Mouse (Mus musculus) hindbrain, embryonic 16.5 days (tissue): Measurements from ENCODE around the gene Krt84. TPM values are rescaled to one million over a fixed set of nuclear protein-coding genes. Genes with fewer than 3 reads are reported as not detected.

Experiments used
- ATAC-seq: fragments of 200-750 bp; cut with Nextera tagmentation; 2 replicates; pipeline ENCODE4 v1.8.0; 2017; ENCODE audit warnings: moderate TSS enrichment, moderate library complexity
- H3K27ac ChIP-seq: fragments of 300-500 bp; sonication (generic); 2 replicates; pipeline ENCODE4 v1.5.1; 2014; ENCODE audit warnings: low read depth, mild to moderate bottlenecking, control low read depth, low read length, moderate library complexity
- H3K27me3 ChIP-seq: fragments of 300-500 bp; sonication (generic); replicated peaks from 2 replicates; pipeline ENCODE4 v1.6.1; 2014; ENCODE audit warnings: low read length; ENCODE audit not compliant: control insufficient read depth, insufficient read depth
- H3K36me3 ChIP-seq: fragments of 300-500 bp; sonication (generic); 2 replicates; pipeline ENCODE4 v1.6.1; 2014; ENCODE audit warnings: mild to moderate bottlenecking, low read length, moderate library complexity, mixed read lengths; ENCODE audit not compliant: control insufficient read depth, insufficient read depth
- H3K4me1 ChIP-seq: fragments of 300-500 bp; sonication (generic); 2 replicates; pipeline ENCODE4 v1.6.1; 2014; ENCODE audit warnings: low read depth, low read length; ENCODE audit not compliant: control insufficient read depth, insufficient read depth
- H3K4me2 ChIP-seq: fragments of 300-500 bp; sonication (generic); 2 replicates; pipeline ENCODE4 v1.6.1; 2014; ENCODE audit warnings: mild to moderate bottlenecking, low read length, control low read depth, moderate library complexity
- H3K4me3 ChIP-seq: fragments of 300-500 bp; sonication (generic); 2 replicates; pipeline ENCODE4 v1.5.1; 2014; ENCODE audit warnings: mild to moderate bottlenecking, low read length, control low read depth, moderate library complexity
- H3K9ac ChIP-seq: fragments of 300-500 bp; sonication (generic); 2 replicates; pipeline ENCODE4 v1.6.1; 2014; ENCODE audit warnings: low read depth, mild to moderate bottlenecking, control low read depth, low read length, moderate library complexity
- H3K9me3 ChIP-seq: fragments of 300-500 bp; sonication (generic); 2 replicates; pipeline ENCODE4 v1.6.1; 2014; ENCODE audit warnings: mild to moderate bottlenecking, low read length, moderate library complexity; ENCODE audit not compliant: control insufficient read depth
- WGBS: fragments of 180-500 bp; shearing (Covaris S2); extraction: QIAGEN DNeasy Blood & Tissue Kit; methylation state at CpG from one replicate; pipeline ENCODE4 v1.1.7; 2014; 5-methylcytosine and 5-hydroxymethylcytosine counted together
- microRNA-seq: library from miRNA; unstranded; fragments of <30 nt; microRNA quantifications from one replicate; pipeline ENCODE4, GENCODE M21; 2017
- polyA plus RNA-seq: library from polyadenylated mRNA; unstranded; fragments of >200 nt; fragmentation: Nextera tagmentation; extraction: Ambion mirVana; gene quantifications from 2 replicates; pipeline ENCODE4 v1.2.1, GENCODE M21; 2015

The Krt84 gene
- polyA plus RNA-seq, 1 experiment from 2014 or later = not detected

DNA sequence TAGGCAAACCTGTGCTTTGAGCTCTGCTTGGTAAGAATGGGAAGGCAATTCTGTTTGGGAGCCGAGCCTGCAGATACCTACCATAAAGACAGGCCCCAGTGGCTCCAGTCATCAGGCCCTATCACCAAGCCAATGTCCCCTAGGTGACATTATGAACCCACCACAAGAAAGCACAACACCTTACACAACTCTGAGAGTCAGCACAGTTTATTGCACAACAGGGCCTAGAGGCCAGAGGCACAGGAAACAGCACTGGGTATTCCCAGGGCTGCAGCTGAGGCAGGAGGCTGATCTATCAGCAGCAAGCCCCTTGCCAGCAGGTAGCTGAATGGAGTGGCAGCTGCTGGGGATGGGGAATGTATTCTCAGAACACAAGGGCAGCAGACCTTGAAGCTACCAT lies 47.7 kb downstream of the Krt84 start:
- Histone ChIP-seq H3K36me3 (no peaks in the 10 kb centered on the region), H3K9me3 (no peaks in the 10 kb centered on the region), H3K27ac (no peak overlapping the region), H3K4me3 (no peak overlapping the region), H3K9ac (no peak overlapping the region), H3K27me3 (no peaks in the 10 kb centered on the region), H3K4me2 (no peak overlapping the region), H3K4me1 (no peaks in the 10 kb centered on the region; the same call in 1 of the 2 replicates)
- 67% methylated on average over 1 of the region's 1 CpGs for WGBS
- no peak for ATAC-seq

GRCm38 (mm10) chr15:101483646-101484045 lies 49.0 kb downstream of the Krt84 start:
- Histone ChIP-seq H3K9me3 (no peaks in the 10 kb centered on the region), H3K4me2 (no peak overlapping the region), H3K27ac (no peak overlapping the region), H3K27me3 (no peaks in the 10 kb centered on the region), H3K4me1 (peaks cover 10% of the 10 kb centered on the region), H3K4me3 (no peak overlapping the region), H3K9ac (no peak overlapping the region), H3K36me3 (no peaks in the 10 kb centered on the region)
- 72% methylated on average over 1 of the region's 1 CpGs for WGBS
- ATAC-seq = no peak

GRCm38 (mm10) chr15:101482056-101482455 lies 50.6 kb downstream of the Krt84 start:
- Histone ChIP-seq H3K27me3 (no peaks in the 10 kb centered on the region), H3K27ac (no peak overlapping the region), H3K9me3 (no peaks in the 10 kb centered on the region), H3K9ac (no peak overlapping the region), H3K4me2 (no peak overlapping the region), H3K36me3 (no peaks in the 10 kb centered on the region), H3K4me3 (no peak overlapping the region), H3K4me1 (peaks cover 10% of the 10 kb centered on the region)
- ATAC-seq = no peak
- 40% methylated on average over 4 of the region's 4 CpGs for WGBS

DNA sequence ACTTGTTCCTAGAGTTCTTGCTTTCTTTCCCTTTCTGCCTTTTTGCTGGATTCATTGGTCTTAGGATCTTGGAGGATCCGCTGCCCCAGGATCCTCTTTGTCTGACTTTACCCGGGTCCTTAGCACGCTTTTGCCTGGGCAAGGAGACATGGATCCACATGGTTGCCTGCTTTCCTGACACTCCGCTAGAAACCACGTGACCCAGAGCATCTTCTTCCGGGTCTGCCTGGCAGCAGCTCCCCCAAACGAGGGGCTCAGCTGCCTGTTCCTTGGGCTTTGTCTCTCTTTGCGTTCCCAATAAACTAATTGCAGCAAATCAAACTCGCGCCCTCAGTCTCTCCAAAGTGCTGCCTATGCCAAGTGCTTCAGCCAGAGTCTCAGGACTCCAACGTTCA lies 53.0 kb downstream of the Krt84 start:
- WGBS = 31% methylated on average over 11 of the region's 11 CpGs
- H3K4me2 ChIP-seq = peak overlapping the region; percentile 66
- H3K4me3 ChIP-seq = peak overlapping the region; percentile 33
- no peaks in the 10 kb centered on the region for H3K27me3 ChIP-seq
- peak overlapping the region; percentile 46; the same call in 1 of the 2 replicates for H3K9ac ChIP-seq
- H3K36me3 ChIP-seq = no peaks in the 10 kb centered on the region
- no peaks in the 10 kb centered on the region for H3K9me3 ChIP-seq
- peaks cover 10% of the 10 kb centered on the region for H3K4me1 ChIP-seq
- no peak overlapping the region for H3K27ac ChIP-seq
- no peak for ATAC-seq

DNA sequence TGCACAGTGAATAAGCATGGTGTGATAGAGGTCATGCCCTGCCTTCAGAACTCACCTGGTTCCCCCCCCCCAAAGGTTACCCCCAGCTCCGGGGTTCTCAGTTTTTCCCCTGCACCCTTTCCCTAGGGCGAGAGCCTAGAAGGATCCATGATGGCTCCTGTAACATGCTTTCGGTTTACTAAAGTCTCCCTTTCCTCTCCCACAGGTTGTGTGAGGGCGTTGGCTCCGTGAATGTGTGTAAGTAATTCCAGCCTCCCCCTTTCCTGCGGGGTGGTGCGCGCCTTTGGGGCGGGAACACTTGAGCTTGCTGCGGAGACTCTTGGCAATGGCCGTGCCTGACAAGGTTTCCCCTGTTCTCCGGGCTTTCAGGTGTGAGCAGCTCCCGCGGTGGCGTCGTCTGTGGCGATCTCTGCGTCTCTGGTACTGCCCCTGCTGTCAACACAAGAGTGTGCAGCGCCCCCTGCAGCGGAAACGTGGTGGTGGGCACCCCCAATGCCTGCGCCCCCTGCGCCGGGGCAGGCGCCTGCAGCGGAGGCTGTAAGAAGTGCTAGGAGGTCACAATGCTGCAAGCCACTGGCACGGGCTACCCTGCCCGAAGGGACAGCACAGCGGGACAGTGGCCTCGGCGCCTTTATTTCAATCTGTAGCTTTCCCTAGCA lies 53.5 kb downstream of the Krt84 start:
- Histone ChIP-seq H3K4me2 (peak overlapping the region; percentile 66), H3K9ac (peak overlapping the region; percentile 46; the same call in 1 of the 2 replicates), H3K27me3 (no peaks in the 10 kb centered on the region), H3K4me1 (peaks cover 10% of the 10 kb centered on the region), H3K4me3 (peak overlapping the region; percentile 33), H3K36me3 (no peaks in the 10 kb centered on the region), H3K9me3 (no peaks in the 10 kb centered on the region), H3K27ac (no peak overlapping the region)
- 8% methylated on average over 31 of the region's 31 CpGs for WGBS
- no peak for ATAC-seq

Small RNA genes lying within 50 kb of the gene (microRNA-seq; reads per million reads assigned to microRNA genes)
- gene Gm44393 (not detected), gene Gm44460 (not detected)

Other genes with a start within 250 kb of the Krt84 start
- 79.6 and 81.3 TPM in 2 replicates for gene Atg101, start 248.5 kb downstream of the Krt84 start, polyA plus RNA-seq
- gene 6030408B16Rik, start 239.6 kb downstream of the Krt84 start, polyA plus RNA-seq = 0.13 and 0.21 TPM in 2 replicates
- gene Krt80, start 162.7 kb downstream of the Krt84 start, polyA plus RNA-seq = 0.25 and 0.38 TPM in 2 replicates
- gene Krt7, start 121.8 kb downstream of the Krt84 start, polyA plus RNA-seq = 1.1 and 1.3 TPM in 2 replicates
- 1.0 and 1.2 TPM in 2 replicates for gene Krt87, start 94.0 kb downstream of the Krt84 start, polyA plus RNA-seq
- not detected in 2 replicates for gene Krt88, start 85.1 kb downstream of the Krt84 start, polyA plus RNA-seq
- 0.20 TPM in 1 of 2 replicates, not detected in the other for gene Krt81, start 69.1 kb downstream of the Krt84 start, polyA plus RNA-seq
- 0.10 and 0.12 TPM in 2 replicates for gene Krt86, start 59.3 kb downstream of the Krt84 start, polyA plus RNA-seq
- not detected in 2 replicates for gene Krt83, start 41.3 kb downstream of the Krt84 start, polyA plus RNA-seq
- gene Gm49425, start 15.6 kb downstream of the Krt84 start, polyA plus RNA-seq = not detected in 2 replicates
- not detected in 2 replicates for gene Krt82, start 17.8 kb upstream of the Krt84 start, polyA plus RNA-seq
- gene Krt90, start 30.1 kb upstream of the Krt84 start, polyA plus RNA-seq = 0.11 and 0.29 TPM in 2 replicates
- 0.20 and 0.24 TPM in 2 replicates for gene Krt75, start 41.1 kb upstream of the Krt84 start, polyA plus RNA-seq
- gene Gm5414, start 95.4 kb upstream of the Krt84 start, polyA plus RNA-seq = not detected in 2 replicates
- gene Gm5478, start 114.6 kb upstream of the Krt84 start, polyA plus RNA-seq = not detected in 2 replicates
- gene Krt6b, start 147.5 kb upstream of the Krt84 start, polyA plus RNA-seq = not detected in 2 replicates
- 0.17 and 0.18 TPM in 2 replicates for gene Krt6a, start 161.5 kb upstream of the Krt84 start, polyA plus RNA-seq
- gene Krt5, start 180.1 kb upstream of the Krt84 start, polyA plus RNA-seq = 0.15 and 0.22 TPM in 2 replicates
- 1.7 and 1.8 TPM in 2 replicates for gene Krt71, start 210.3 kb upstream of the Krt84 start, polyA plus RNA-seq